Mouse (Mus musculus) ES-Bruce4 (cell line): Measurements from ENCODE around the gene Tmppe. TPM values are rescaled to one million over a fixed set of nuclear protein-coding genes. Genes with fewer than 3 reads are reported as not detected.
"Not testable (repeated sequence)": the region's sequence is repeated elsewhere in the genome, so short reads cannot be mapped to it uniquely, and the experiment has no call there.

Experiments used
- H3K27ac ChIP-seq: 2 replicates; pipeline ENCODE4 v1.5.1; 2012; ENCODE audit warnings: low read length, inconsistent platforms; ENCODE audit not compliant: insufficient read depth
- H3K27me3 ChIP-seq: 2 replicates; pipeline ENCODE4 v1.6.1; 2012; ENCODE audit warnings: mild to moderate bottlenecking, low read length, inconsistent platforms; ENCODE audit not compliant: control insufficient read depth, poor library complexity, insufficient read depth, severe bottlenecking
- H3K36me3 ChIP-seq: 2 replicates; pipeline ENCODE4 v1.6.1; 2012; ENCODE audit warnings: inconsistent platforms, mild to moderate bottlenecking, low read length, moderate library complexity; ENCODE audit not compliant: control insufficient read depth, poor library complexity, insufficient read depth, severe bottlenecking
- H3K4me1 ChIP-seq: one replicate; pipeline ENCODE4 v1.8.1; 2011; ENCODE audit warnings: low read length; ENCODE audit not compliant: control insufficient read depth, insufficient read depth
- H3K4me3 ChIP-seq: 2 replicates; pipeline ENCODE4 v1.5.1; 2011; ENCODE audit warnings: low read depth, mild to moderate bottlenecking, low read length
- H3K9ac ChIP-seq: 2 replicates; pipeline ENCODE4 v1.6.1; 2012; ENCODE audit warnings: low read depth, mild to moderate bottlenecking, inconsistent platforms; ENCODE audit not compliant: poor library complexity, severe bottlenecking
- H3K9me3 ChIP-seq: replicated peaks from 2 replicates; pipeline ENCODE4 v1.6.1; 2012; ENCODE audit warnings: mild to moderate bottlenecking, low read length, inconsistent platforms; ENCODE audit not compliant: control insufficient read depth, poor library complexity, insufficient read depth, severe bottlenecking
- CTCF ChIP-seq: IDR thresholded peaks from one replicate; pipeline ENCODE4 v1.8.1; 2011; ENCODE audit warnings: low read depth, low read length
- EP300 ChIP-seq: IDR thresholded peaks from 2 replicates; pipeline ENCODE4 v1.6.1; 2011; ENCODE audit warnings: low read depth, low read length; ENCODE audit not compliant: insufficient read depth
- POLR2A ChIP-seq: IDR thresholded peaks from one replicate; pipeline ENCODE4 v1.8.1; 2011; ENCODE audit warnings: low read length; ENCODE audit not compliant: insufficient read depth
- polyA plus RNA-seq: library from polyadenylated mRNA; stranded (reverse); fragments of >200 nt; gene quantifications from 2 replicates; pipeline ENCODE4 v1.2.4, GENCODE M21; 2011; ENCODE audit warnings: low read depth; ENCODE audit not compliant: missing spikeins, insufficient read depth, insufficient read length

Tmppe gene
- polyA plus RNA-seq, 1 experiment = 7.3 TPM

DNA sequence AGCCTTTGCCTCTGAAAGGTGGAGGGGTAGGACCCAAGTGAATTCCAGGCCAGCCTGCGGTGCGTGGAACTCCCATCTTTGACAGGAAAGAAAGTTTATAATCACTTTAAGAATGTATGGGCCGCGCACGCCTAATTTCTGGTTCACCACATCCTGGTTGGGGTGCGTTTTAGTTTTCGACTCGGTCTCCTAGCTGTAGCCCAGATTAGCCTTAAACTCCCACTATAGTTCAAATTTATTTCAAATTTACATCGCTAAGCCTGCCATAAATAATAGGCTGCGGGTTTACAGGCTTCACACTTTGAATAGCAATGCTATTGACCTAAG is 10.2 kb upstream of the Tmppe start:
- H3K4me1 ChIP-seq = peaks cover 2% of the 10 kb centered on the region
- no peaks in the 10 kb centered on the region for H3K36me3 ChIP-seq
- no peaks in the 10 kb centered on the region for H3K9me3 ChIP-seq
- TF ChIP-seq CTCF (no peak), EP300 (no peak), POLR2A (no peak)
- no peaks in the 10 kb centered on the region for H3K27me3 ChIP-seq
- no peak overlapping the region for H3K27ac ChIP-seq
- H3K4me3 ChIP-seq = peak overlapping the region; percentile 91
- H3K9ac ChIP-seq = peak overlapping the region; percentile 82

- not testable (repeated sequence) for H3K4me1 ChIP-seq, H3K9me3 ChIP-seq, H3K9ac ChIP-seq, H3K4me3 ChIP-seq, H3K36me3 ChIP-seq, H3K27me3 ChIP-seq
- TF ChIP-seq EP300 = 0 out of 2 replicates have a peak, but pooled peaks have one; percentile 15
- peak overlapping the region; percentile 63 for H3K27ac ChIP-seq
Observed at GRCm38 (mm10) chr9:114394136-114394535, 6.8 kb upstream of the Tmppe start.

DNA sequence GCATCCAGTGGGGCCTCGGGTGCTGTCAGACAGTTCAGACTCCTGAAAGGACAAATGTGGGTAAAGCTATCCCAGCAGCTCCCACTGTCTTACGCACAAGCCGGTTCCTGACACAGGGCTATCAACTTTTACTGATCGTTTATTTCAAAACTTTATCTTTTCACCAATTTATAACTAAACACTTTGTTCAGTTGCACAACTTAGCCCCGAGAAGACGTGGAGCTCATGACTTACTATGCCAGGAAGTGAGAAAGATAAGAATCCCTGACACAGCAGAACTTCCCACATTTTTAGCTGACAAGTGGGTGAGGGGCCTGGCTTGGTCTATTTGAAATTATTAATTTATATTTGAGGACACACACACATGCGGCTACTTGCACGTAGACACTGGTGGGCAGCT is 6.2 kb upstream of the Tmppe start:
- Histone ChIP-seq H3K36me3 (no peaks in the 10 kb centered on the region), H3K27ac (peak overlapping the region; percentile 63), H3K9me3 (no peaks in the 10 kb centered on the region), H3K4me1 (peaks cover 2% of the 10 kb centered on the region), H3K4me3 (no peak overlapping the region), H3K9ac (peak overlapping the region; percentile 42; the same call in 1 of the 2 replicates), H3K27me3 (no peaks in the 10 kb centered on the region)
- TF ChIP-seq CTCF (no peak), EP300 (no peak), POLR2A (no peak)

DNA sequence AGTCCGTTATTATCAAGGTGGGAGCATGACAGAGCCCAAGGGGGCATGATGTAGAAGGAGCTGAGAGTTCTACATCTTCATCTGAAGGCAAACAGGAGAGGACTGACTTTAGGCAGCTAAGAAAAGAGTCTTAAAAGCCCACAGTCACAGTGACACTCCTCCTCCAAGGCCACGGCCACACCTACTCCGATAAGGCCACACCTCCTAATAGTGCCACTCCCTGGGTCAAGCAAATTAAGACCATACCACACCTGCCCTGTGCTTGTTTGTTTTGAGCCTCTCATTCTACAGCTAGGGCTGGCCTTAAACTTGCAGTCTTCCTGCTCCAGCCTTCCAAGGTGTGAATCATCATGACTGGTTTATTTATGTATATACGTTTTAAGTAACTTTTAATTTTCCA is 5.6 kb upstream of the Tmppe start:
- Histone ChIP-seq H3K4me1 (peaks cover 2% of the 10 kb centered on the region), H3K36me3 (no peaks in the 10 kb centered on the region), H3K9me3 (no peaks in the 10 kb centered on the region), H3K27me3 (no peaks in the 10 kb centered on the region), H3K27ac (peak overlapping the region; percentile 63; the same call in 1 of the 2 replicates), H3K9ac (no peak overlapping the region), H3K4me3 (no peak overlapping the region)
- TF ChIP-seq EP300 (peak; percentile 46; the same call in 1 of the 2 replicates), POLR2A (no peak)

GRCm38 (mm10) chr9:114399680-114400079 is 1.2 kb upstream of the Tmppe start:
- no peaks in the 10 kb centered on the region for H3K9me3 ChIP-seq
- no peaks in the 10 kb centered on the region for H3K4me1 ChIP-seq
- H3K4me3 ChIP-seq = no peak overlapping the region
- H3K27ac ChIP-seq = no peak overlapping the region
- no peak overlapping the region for H3K9ac ChIP-seq
- TF ChIP-seq CTCF (no peak), POLR2A (no peak), EP300 (no peak)
- H3K27me3 ChIP-seq = no peaks in the 10 kb centered on the region
- no peaks in the 10 kb centered on the region for H3K36me3 ChIP-seq

DNA sequence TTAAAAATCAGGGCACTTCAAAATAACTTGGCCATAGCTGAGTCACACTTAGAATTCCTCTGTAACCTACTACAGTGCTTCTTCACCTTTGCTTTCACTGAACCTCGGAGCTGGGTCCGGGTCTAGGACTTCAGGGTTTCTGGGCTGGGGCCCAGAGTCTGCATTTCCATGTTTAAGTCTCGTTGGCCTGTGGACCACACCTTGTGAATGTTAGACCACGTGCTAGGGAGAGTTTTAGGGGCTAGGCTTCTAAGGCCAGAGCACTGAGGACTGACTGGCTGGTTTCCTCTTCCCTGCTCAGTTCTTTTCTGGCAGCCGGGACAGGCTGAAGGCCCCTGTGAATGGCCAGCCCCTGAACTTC is 337 bp upstream of the Tmppe start:
- H3K9me3 ChIP-seq = no peaks in the 10 kb centered on the region
- H3K4me1 ChIP-seq = no peaks in the 10 kb centered on the region
- peak overlapping the region; percentile 86 for H3K4me3 ChIP-seq
- H3K9ac ChIP-seq = peak overlapping the region; percentile 77; the same call in 1 of the 2 replicates
- peak overlapping the region; percentile 56 for H3K27ac ChIP-seq
- TF ChIP-seq CTCF (no peak), EP300 (no peak), POLR2A (no peak)
- H3K36me3 ChIP-seq = peaks cover 4% of the 10 kb centered on the region
- H3K27me3 ChIP-seq = no peaks in the 10 kb centered on the region
